12 mouse cellular contexts compared by ENCODE assay signal in the genomic region with DNA sequence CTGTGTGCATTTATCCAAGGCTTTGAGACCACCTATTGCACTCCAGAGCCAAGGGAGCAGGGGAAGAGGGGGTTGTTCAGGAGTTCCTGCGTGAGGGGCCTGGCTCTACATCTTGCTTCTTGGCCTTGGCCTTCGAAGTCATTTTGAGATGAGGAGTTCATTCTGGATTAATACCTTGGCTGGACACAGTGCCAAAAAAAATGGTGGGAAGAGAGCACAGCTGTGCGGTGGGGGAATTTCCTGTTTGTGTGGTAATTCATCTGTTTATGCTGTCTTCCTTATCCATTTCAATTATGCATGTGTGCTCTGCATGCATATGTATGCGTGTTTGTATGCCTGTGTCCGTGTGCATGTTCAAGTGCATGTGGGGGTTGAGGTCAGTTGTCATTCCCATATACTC.
DNase-seq lines count a peak whose midpoint lies in the region; ATAC-seq and TF ChIP-seq lines count a peak whose summit lies in the region.
"Had no signal": no experiment of that assay in that cellular context is flagged by ENCODE, and none has a peak within 500 bp of the region (broad histone marks: within the 10 kb centered on the region; RNA-seq: fewer than 3 reads in every experiment).

No protein-coding gene starts in this region.

- H3K36me3 ChIP-seq in hindbrain, embryonic 12.5 days: no peaks in the 10 kb centered on the region
- H3K36me3 ChIP-seq in hindbrain, embryonic 16.5 days (ENCODE audit: control insufficient read depth, insufficient read depth, low read length): no peaks in the 10 kb centered on the region
- no peaks in the 10 kb centered on the region for H3K36me3 ChIP-seq in midbrain, embryonic 16.5 days (ENCODE audit: control insufficient read depth, insufficient read depth, low read length)
- H3K36me3 ChIP-seq in midbrain, embryonic 10.5 days: no peaks in the 10 kb centered on the region
- no peaks in the 10 kb centered on the region for H3K36me3 ChIP-seq in stomach, postnatal 0 days (ENCODE audit: control insufficient read depth, insufficient read depth, low read length)
- H3K36me3 ChIP-seq: embryonic facial prominence, embryonic 13.5 days had no signal

- no peaks in the 10 kb centered on the region for H3K9me3 ChIP-seq in hindbrain, embryonic 12.5 days (replicated peaks)
- no peaks in the 10 kb centered on the region for H3K9me3 ChIP-seq in hindbrain, embryonic 16.5 days (ENCODE audit: control insufficient read depth, low read length)
- no peaks in the 10 kb centered on the region for H3K9me3 ChIP-seq in midbrain, embryonic 16.5 days (replicated peaks; ENCODE audit: control insufficient read depth, low read length, poor library complexity, severe bottlenecking)
- no peaks in the 10 kb centered on the region for H3K9me3 ChIP-seq in midbrain, embryonic 10.5 days (replicated peaks)
- no peaks in the 10 kb centered on the region for H3K9me3 ChIP-seq in stomach, postnatal 0 days (ENCODE audit: control insufficient read depth, low read length)
- H3K9me3 ChIP-seq: embryonic facial prominence, embryonic 13.5 days had no signal

- H3K4me2 ChIP-seq in hindbrain, embryonic 12.5 days (replicated peaks): no peak overlapping the region
- no peak overlapping the region for H3K4me2 ChIP-seq in hindbrain, embryonic 16.5 days (ENCODE audit: low read length)
- no peak overlapping the region for H3K4me2 ChIP-seq in midbrain, embryonic 16.5 days (ENCODE audit: low read length)
- no peak overlapping the region; the same call in 1 of the 2 replicates for H3K4me2 ChIP-seq in stomach, postnatal 0 days (replicated peaks; ENCODE audit: low read depth)

- no peaks in the 10 kb centered on the region for H3K27me3 ChIP-seq in hindbrain, embryonic 12.5 days
- H3K27me3 ChIP-seq in hindbrain, embryonic 16.5 days (replicated peaks; ENCODE audit: control insufficient read depth, insufficient read depth, low read length): no peaks in the 10 kb centered on the region
- H3K27me3 ChIP-seq in midbrain, embryonic 16.5 days (ENCODE audit: control insufficient read depth, insufficient read depth, low read depth, low read length): no peaks in the 10 kb centered on the region
- H3K27me3 ChIP-seq in midbrain, embryonic 10.5 days (ENCODE audit: low read depth, poor library complexity, severe bottlenecking): no peaks in the 10 kb centered on the region
- no peaks in the 10 kb centered on the region for H3K27me3 ChIP-seq in stomach, postnatal 0 days (ENCODE audit: control insufficient read depth, insufficient read depth, low read length)
- H3K27me3 ChIP-seq: embryonic facial prominence, embryonic 13.5 days had no signal

- WGBS in hindbrain, embryonic 12.5 days: 76% methylated on average over 5 of the region's 5 CpGs
- WGBS in hindbrain, embryonic 16.5 days: 71% methylated on average over 5 of the region's 5 CpGs
- 74% methylated on average over 5 of the region's 5 CpGs for WGBS in midbrain, embryonic 16.5 days
- WGBS in midbrain, embryonic 10.5 days: 87% methylated on average over 5 of the region's 5 CpGs
- WGBS in stomach, postnatal 0 days: 48% methylated on average over 5 of the region's 5 CpGs

- no peak overlapping the region for H3K4me3 ChIP-seq in hindbrain, embryonic 12.5 days
- no peak overlapping the region for H3K4me3 ChIP-seq in hindbrain, embryonic 16.5 days (ENCODE audit: low read length)
- no peak overlapping the region for H3K4me3 ChIP-seq in midbrain, embryonic 16.5 days (ENCODE audit: low read depth, low read length)
- H3K4me3 ChIP-seq in midbrain, embryonic 10.5 days: no peak overlapping the region
- no peak overlapping the region for H3K4me3 ChIP-seq in stomach, postnatal 0 days (ENCODE audit: low read depth, low read length)
- H3K4me3 ChIP-seq: embryonic facial prominence, embryonic 13.5 days had no signal

- H3K27ac ChIP-seq in hindbrain, embryonic 12.5 days: 0 out of 2 replicates have a peak overlapping the region, but pooled peaks have one; percentile 44
- H3K27ac ChIP-seq in hindbrain, embryonic 16.5 days (ENCODE audit: low read depth, low read length): no peak overlapping the region
- H3K27ac ChIP-seq in midbrain, embryonic 16.5 days (ENCODE audit: low read length): 0 out of 2 replicates have a peak overlapping the region, but pooled peaks have one; percentile 4
- H3K27ac ChIP-seq in midbrain, embryonic 10.5 days (replicated peaks): no peak overlapping the region
- peak overlapping the region; percentile 58 for H3K27ac ChIP-seq in stomach, postnatal 0 days (replicated peaks)
- H3K27ac ChIP-seq: embryonic facial prominence, embryonic 13.5 days had no signal

- H3K4me1 ChIP-seq in hindbrain, embryonic 12.5 days: peaks cover 10% of the 10 kb centered on the region; the same call in 1 of the 2 replicates
- H3K4me1 ChIP-seq in hindbrain, embryonic 16.5 days (ENCODE audit: control insufficient read depth, insufficient read depth, low read depth, low read length): peaks cover 2% of the 10 kb centered on the region; the same call in 1 of the 2 replicates
- H3K4me1 ChIP-seq in midbrain, embryonic 16.5 days (ENCODE audit: control insufficient read depth, insufficient read depth, low read length): peaks cover 4% of the 10 kb centered on the region; the same call in 1 of the 2 replicates
- H3K4me1 ChIP-seq in midbrain, embryonic 10.5 days: peaks cover 7% of the 10 kb centered on the region; the same call in 1 of the 2 replicates
- H3K4me1 ChIP-seq in stomach, postnatal 0 days (replicated peaks; ENCODE audit: control insufficient read depth, insufficient read depth): 0 out of 2 replicates have a peak, but pooled peaks cover 4% of the 10 kb centered on the region

- H3K9ac ChIP-seq in hindbrain, embryonic 12.5 days: no peak overlapping the region
- no peak overlapping the region for H3K9ac ChIP-seq in hindbrain, embryonic 16.5 days (ENCODE audit: low read depth, low read length)
- no peak overlapping the region for H3K9ac ChIP-seq in midbrain, embryonic 16.5 days (ENCODE audit: low read depth, low read length)
- no peak overlapping the region for H3K9ac ChIP-seq in stomach, postnatal 0 days (ENCODE audit: low read length)
- H3K9ac ChIP-seq: embryonic facial prominence, embryonic 13.5 days had no signal

- ATAC-seq in hindbrain, embryonic 12.5 days (ENCODE audit: low FRiP score): no peak
- ATAC-seq in hindbrain, embryonic 16.5 days: no peak
- no peak for ATAC-seq in midbrain, embryonic 16.5 days
- ATAC-seq in stomach, postnatal 0 days (ENCODE audit: low FRiP score, low TSS enrichment): 0 out of 2 replicates have a peak, but pooled peaks have one; percentile 38

- TF ChIP-seq EP300 in stomach, postnatal 0 days (optimal IDR thresholded peaks at IDR 0.05): no peak

- no peak for TF ChIP-seq CTCF in stomach, postnatal 0 days (IDR thresholded peaks at IDR 0.05; ENCODE audit: low read depth)

- no peak for DNase-seq in midbrain, embryonic 10.5 days (ENCODE audit: low spot score)
- peak; percentile 34 for DNase-seq in kidney, postnatal 10 days
- DNase-seq in stomach, postnatal 0 days (ENCODE audit: low spot score): no peak
- DNase-seq in embryo, embryonic 10.5 days (ENCODE audit: low spot score): no peak
- DNase-seq in spleen, postnatal 14 days (ENCODE audit: low spot score in 2 of 2): no peak
- DNase-seq: cerebellum, adult 11-12 months; right cerebral cortex, postnatal 14 days; thymus, postnatal 14 days had no signal

Comparison
In these comparisons a context has a peak if more than half of its experiments do, and no peak if none do; other contexts are left out.
1. H3K27ac ChIP-seq: peak in hindbrain, embryonic 12.5 days (single experiment), midbrain, embryonic 16.5 days (single experiment) and stomach, postnatal 0 days (single experiment); none in hindbrain, embryonic 16.5 days (single experiment) and midbrain, embryonic 10.5 days (single experiment).